Mouse (Mus musculus) midbrain, embryonic 13.5 days (tissue): ENCODE data around the gene Igf1r. TPM values are rescaled to one million over a fixed set of nuclear protein-coding genes. Genes with fewer than 3 reads are reported as not detected.

ENCODE experiments used
- ATAC-seq: fragments of 200-750 bp; cut with Nextera tagmentation; 2 replicates; pipeline ENCODE4 v1.8.0; 2017; ENCODE audit warnings: mild to moderate bottlenecking, moderate TSS enrichment, moderate library complexity
- H3K27ac ChIP-seq: fragments of 300-500 bp; sonication (generic); 2 replicates; pipeline ENCODE4 v1.5.1; 2015; ENCODE audit warnings: inconsistent platforms, mild to moderate bottlenecking, moderate library complexity
- H3K27me3 ChIP-seq: fragments of 300-500 bp; sonication (generic); 2 replicates; pipeline ENCODE4 v1.6.1; 2015; ENCODE audit warnings: mild to moderate bottlenecking, inconsistent platforms
- H3K36me3 ChIP-seq: fragments of 300-500 bp; sonication (generic); 2 replicates; pipeline ENCODE4 v1.6.1; 2015; ENCODE audit warnings: mild to moderate bottlenecking, inconsistent platforms
- H3K4me1 ChIP-seq: fragments of 300-500 bp; sonication (generic); replicated peaks from 2 replicates; pipeline ENCODE4 v1.6.1; 2015; ENCODE audit warnings: inconsistent platforms
- H3K4me2 ChIP-seq: fragments of 300-500 bp; sonication (generic); replicated peaks from 2 replicates; pipeline ENCODE4 v1.6.1; 2015; ENCODE audit warnings: moderate library complexity, mild to moderate bottlenecking, inconsistent platforms
- H3K4me3 ChIP-seq: fragments of 300-500 bp; sonication (generic); replicated peaks from 2 replicates; pipeline ENCODE4 v1.5.1; 2015; ENCODE audit warnings: mild to moderate bottlenecking, inconsistent platforms
- H3K9ac ChIP-seq: fragments of 300-500 bp; sonication (generic); replicated peaks from 2 replicates; pipeline ENCODE4 v1.6.1; 2015; ENCODE audit warnings: mild to moderate bottlenecking, inconsistent platforms
- H3K9me3 ChIP-seq: fragments of 300-500 bp; sonication (generic); 2 replicates; pipeline ENCODE4 v1.6.1; 2016; ENCODE audit warnings: mild to moderate bottlenecking, inconsistent platforms
- WGBS: fragments of 180-500 bp; shearing (Covaris S2); methylation state at CpG from one replicate; pipeline ENCODE4 v1.1.7; 2015; 5-methylcytosine and 5-hydroxymethylcytosine counted together
- polyA plus RNA-seq: library from polyadenylated mRNA; unstranded; fragments of >200 nt; fragmentation: Nextera tagmentation; extraction: Ambion mirVana; gene quantifications from 2 replicates; pipeline ENCODE4 v1.2.1, GENCODE M21; 2015

The Igf1r gene
- polyA plus RNA-seq, 1 experiment from 2014 or later, result 31.4 TPM

- H3K27ac ChIP-seq, result no peak overlapping the region
- peaks cover 46% of the 10 kb centered on the region for H3K4me1 ChIP-seq
- no peaks in the 10 kb centered on the region for H3K9me3 ChIP-seq
- 70% methylated on average over 4 of the region's 4 CpGs for WGBS
- H3K27me3 ChIP-seq, result no peaks in the 10 kb centered on the region
- H3K4me2 ChIP-seq, result no peak overlapping the region
- no peak overlapping the region for H3K9ac ChIP-seq
- H3K36me3 ChIP-seq, result peaks cover 6% of the 10 kb centered on the region; the same call in 1 of the 2 replicates
- ATAC-seq, result no peak
- no peak overlapping the region for H3K4me3 ChIP-seq
These were observed 75.5 kb downstream of the Igf1r start for GRCm38 (mm10) chr7:68028167-68028566.

- Histone ChIP-seq H3K4me2 (no peak overlapping the region), H3K4me3 (no peak overlapping the region), H3K9me3 (no peaks in the 10 kb centered on the region), H3K27me3 (no peaks in the 10 kb centered on the region), H3K27ac (peak overlapping the region; percentile 35; the same call in 1 of the 2 replicates), H3K4me1 (peaks cover 48% of the 10 kb centered on the region), H3K9ac (no peak overlapping the region), H3K36me3 (no peaks in the 10 kb centered on the region)
- 19% methylated on average over 9 of the region's 9 CpGs for WGBS
- ATAC-seq, result peak; percentile 54; the same call in 1 of the 2 replicates
These were observed 78.2 kb downstream of the Igf1r start for GRCm38 (mm10) chr7:68030846-68031245.

- no peaks in the 10 kb centered on the region for H3K9me3 ChIP-seq
- no peak for ATAC-seq
- H3K4me3 ChIP-seq, result no peak overlapping the region
- 91% methylated on average over 4 of the region's 4 CpGs for WGBS
- H3K27me3 ChIP-seq, result no peaks in the 10 kb centered on the region
- no peak overlapping the region for H3K4me2 ChIP-seq
- H3K27ac ChIP-seq, result no peak overlapping the region
- H3K4me1 ChIP-seq, result peaks cover 19% of the 10 kb centered on the region
- H3K9ac ChIP-seq, result no peak overlapping the region
- no peaks in the 10 kb centered on the region for H3K36me3 ChIP-seq
These were observed 83.9 kb downstream of the Igf1r start for GRCm38 (mm10) chr7:68036527-68036926.

GRCm38 (mm10) chr7:68038846-68039245 lies 86.2 kb downstream of the Igf1r start:
- Histone ChIP-seq H3K9me3 (no peaks in the 10 kb centered on the region), H3K27ac (no peak overlapping the region), H3K27me3 (no peaks in the 10 kb centered on the region), H3K36me3 (no peaks in the 10 kb centered on the region), H3K4me1 (peaks cover 21% of the 10 kb centered on the region), H3K4me3 (no peak overlapping the region), H3K4me2 (no peak overlapping the region), H3K9ac (no peak overlapping the region)
- no peak for ATAC-seq
- 77% methylated on average over 8 of the region's 8 CpGs for WGBS

- H3K4me1 ChIP-seq, result peaks cover 14% of the 10 kb centered on the region; the same call in 1 of the 2 replicates
- no peaks in the 10 kb centered on the region for H3K9me3 ChIP-seq
- no peaks in the 10 kb centered on the region for H3K36me3 ChIP-seq
- no peak for ATAC-seq
- no peak overlapping the region for H3K4me3 ChIP-seq
- no peak overlapping the region for H3K27ac ChIP-seq
- no peak overlapping the region for H3K9ac ChIP-seq
- 78% methylated on average over 2 of the region's 2 CpGs for WGBS
- no peak overlapping the region for H3K4me2 ChIP-seq
- H3K27me3 ChIP-seq, result no peaks in the 10 kb centered on the region
These were observed 86.9 kb downstream of the Igf1r start for GRCm38 (mm10) chr7:68039550-68039949.

- WGBS, result 86% methylated on average over 4 of the region's 4 CpGs
- Histone ChIP-seq H3K4me1 (peaks cover 21% of the 10 kb centered on the region; the same call in 1 of the 2 replicates), H3K36me3 (no peaks in the 10 kb centered on the region), H3K4me2 (no peak overlapping the region), H3K27me3 (no peaks in the 10 kb centered on the region), H3K9me3 (no peaks in the 10 kb centered on the region), H3K4me3 (no peak overlapping the region), H3K9ac (no peak overlapping the region), H3K27ac (no peak overlapping the region)
- no peak for ATAC-seq
These were observed 92.0 kb downstream of the Igf1r start for GRCm38 (mm10) chr7:68044621-68045020.

- Histone ChIP-seq H3K27ac (no peak overlapping the region), H3K36me3 (no peaks in the 10 kb centered on the region), H3K4me3 (no peak overlapping the region), H3K4me2 (no peak overlapping the region), H3K27me3 (no peaks in the 10 kb centered on the region), H3K9me3 (no peaks in the 10 kb centered on the region), H3K9ac (no peak overlapping the region), H3K4me1 (peaks cover 15% of the 10 kb centered on the region; the same call in 1 of the 2 replicates)
- 84% methylated on average over 4 of the region's 4 CpGs for WGBS
- no peak for ATAC-seq
These were observed 94.5 kb downstream of the Igf1r start for GRCm38 (mm10) chr7:68047152-68047551.

- 90% methylated on average over 4 of the region's 4 CpGs for WGBS
- ATAC-seq, result no peak
- no peaks in the 10 kb centered on the region for H3K36me3 ChIP-seq
These were observed 95.9 kb downstream of the Igf1r start for GRCm38 (mm10) chr7:68048532-68048931.

GRCm38 (mm10) chr7:68049048-68049447 lies 96.4 kb downstream of the Igf1r start:
- Histone ChIP-seq H3K9ac (no peak overlapping the region), H3K4me2 (no peak overlapping the region), H3K27ac (no peak overlapping the region), H3K4me1 (peaks cover 23% of the 10 kb centered on the region), H3K9me3 (no peaks in the 10 kb centered on the region), H3K4me3 (no peak overlapping the region), H3K36me3 (no peaks in the 10 kb centered on the region), H3K27me3 (no peaks in the 10 kb centered on the region)
- 82% methylated on average over 7 of the region's 7 CpGs for WGBS
- ATAC-seq, result no peak

More at GRCm38 (mm10) chr7:68048532-68048931, 95.9 kb downstream of the Igf1r start:
- H3K4me1 ChIP-seq, result peaks cover 18% of the 10 kb centered on the region; the same call in 1 of the 2 replicates
- no peak overlapping the region for H3K9ac ChIP-seq
- H3K27me3 ChIP-seq, result no peaks in the 10 kb centered on the region
- H3K4me3 ChIP-seq, result no peak overlapping the region
- no peak overlapping the region for H3K4me2 ChIP-seq
- H3K27ac ChIP-seq, result no peak overlapping the region
- no peaks in the 10 kb centered on the region for H3K9me3 ChIP-seq

- H3K4me1 ChIP-seq, result peaks cover 28% of the 10 kb centered on the region
- ATAC-seq, result no peak
- WGBS, result 77% methylated on average over 10 of the region's 10 CpGs
These were observed 100.5 kb downstream of the Igf1r start for GRCm38 (mm10) chr7:68053002-68053624.

GRCm38 (mm10) chr7:68054498-68054897 lies 101.9 kb downstream of the Igf1r start:
- no peak for ATAC-seq
- Histone ChIP-seq H3K4me2 (no peak overlapping the region), H3K27me3 (no peaks in the 10 kb centered on the region), H3K4me1 (peaks cover 22% of the 10 kb centered on the region), H3K27ac (no peak overlapping the region), H3K36me3 (no peaks in the 10 kb centered on the region), H3K4me3 (no peak overlapping the region), H3K9me3 (no peaks in the 10 kb centered on the region), H3K9ac (no peak overlapping the region)
- WGBS, result 47% methylated on average over 2 of the region's 2 CpGs

More at GRCm38 (mm10) chr7:68053002-68053624, 100.5 kb downstream of the Igf1r start:
- no peak overlapping the region for H3K27ac ChIP-seq
- no peak overlapping the region for H3K4me2 ChIP-seq
- no peaks in the 10 kb centered on the region for H3K36me3 ChIP-seq
- H3K4me3 ChIP-seq, result no peak overlapping the region
- no peaks in the 10 kb centered on the region for H3K9me3 ChIP-seq
- no peak overlapping the region for H3K9ac ChIP-seq
- H3K27me3 ChIP-seq, result no peaks in the 10 kb centered on the region

GRCm38 (mm10) chr7:68054956-68055355 lies 102.3 kb downstream of the Igf1r start:
- H3K9me3 ChIP-seq, result no peaks in the 10 kb centered on the region
- H3K27ac ChIP-seq, result no peak overlapping the region
- no peak for ATAC-seq
- no peaks in the 10 kb centered on the region for H3K36me3 ChIP-seq
- H3K27me3 ChIP-seq, result no peaks in the 10 kb centered on the region
- H3K9ac ChIP-seq, result no peak overlapping the region
- H3K4me1 ChIP-seq, result peaks cover 22% of the 10 kb centered on the region
- H3K4me2 ChIP-seq, result no peak overlapping the region
- no peak overlapping the region for H3K4me3 ChIP-seq
- whole genome bisulfite sequencing, result 89% methylated on average over 6 of the region's 6 CpGs

GRCm38 (mm10) chr7:68057010-68057409 lies 104.4 kb downstream of the Igf1r start:
- no peak overlapping the region for H3K9ac ChIP-seq
- 91% methylated on average over 3 of the region's 3 CpGs for WGBS
- ATAC-seq, result no peak
- H3K27me3 ChIP-seq, result no peaks in the 10 kb centered on the region
- no peaks in the 10 kb centered on the region for H3K9me3 ChIP-seq
- no peak overlapping the region for H3K4me3 ChIP-seq
- no peaks in the 10 kb centered on the region for H3K36me3 ChIP-seq
- no peak overlapping the region for H3K27ac ChIP-seq
- no peak overlapping the region for H3K4me2 ChIP-seq
- H3K4me1 ChIP-seq, result peaks cover 30% of the 10 kb centered on the region
